Mouse (Mus musculus) mouse embryonic stem cell (cell line): ENCODE measurements around the gene Adck2.

Experiments
- in situ Hi-C, 2 experiments: fragments of 300-500 bp; cut with MboI; formaldehyde crosslinking; loops; 1 replicate in 1 of 2; 3 replicates in 1 of 2; pipeline ENCODE4 v1.14.3; 2019 to 2020; ENCODE audit warnings: low sequenced_read_pairs in 2 of 2, low pct_unique_long_range_greater_than_20kb in 1 of 2, mixed read lengths in 1 of 2; ENCODE audit not compliant: unreplicated experiment in 1 of 2

Gene Adck2

GRCm38 (mm10) chr6:39555648-39555945 lies 18.1 kb upstream of the Adck2 start:
- in situ Hi-C loops = no loop called here

GRCm38 (mm10) chr6:39556900-39557659 lies 16.6 kb upstream of the Adck2 start:
- in situ Hi-C loops = no loop called here

GRCm38 (mm10) chr6:39557723-39558261 lies 15.9 kb upstream of the Adck2 start, which contains the start of gene Dennd2a:
Dennd2a (minus strand) TSS chr6:39557867.
- in situ Hi-C loops = no loop called here

- in situ Hi-C loops = no loop called here
These were observed 14.3 kb upstream of the Adck2 start for GRCm38 (mm10) chr6:39559276-39559939.

- in situ Hi-C loops = loop anchor here (5.0 to 10.0 kb wide), 2 partner anchors 95 to 98 kb away; no protein-coding TSS in a partner anchor
These were observed 11.3 kb upstream of the Adck2 start for GRCm38 (mm10) chr6:39562166-39563015.

GRCm38 (mm10) chr6:39567528-39567927 lies 6.1 kb upstream of the Adck2 start:
- in situ Hi-C loops = loop anchor here in 1 of 2 experiments (10.0 kb wide), 1 partner anchor 103 kb away; no protein-coding TSS in a partner anchor

GRCm38 (mm10) chr6:39570426-39570825 lies 3.2 kb upstream of the Adck2 start:
- in situ Hi-C loops = no loop called here

GRCm38 (mm10) chr6:39574555-39574869 lies 839 bp downstream of the Adck2 start:
- in situ Hi-C loops = no loop called here

- in situ Hi-C loops = loop anchor here in 1 of 2 experiments (25.0 kb wide), 1 partner anchor 212 kb away; no protein-coding TSS in a partner anchor
These were observed 1.3 kb downstream of the Adck2 start for GRCm38 (mm10) chr6:39574951-39575350.

- in situ Hi-C loops = loop anchor here in 1 of 2 experiments (25.0 kb wide), 1 partner anchor 208 kb away; no protein-coding TSS in a partner anchor
These were observed 5.9 kb downstream of the Adck2 start for GRCm38 (mm10) chr6:39579552-39579951.

GRCm38 (mm10) chr6:39580558-39580957 lies 6.9 kb downstream of the Adck2 start:
- in situ Hi-C loops = loop anchor here in 1 of 2 experiments (25.0 kb wide), 1 partner anchor 207 kb away; no protein-coding TSS in a partner anchor

- in situ Hi-C loops = loop anchor here in 1 of 2 experiments (25.0 kb wide), 1 partner anchor 206 kb away; no protein-coding TSS in a partner anchor
These were observed 7.6 kb downstream of the Adck2 start for GRCm38 (mm10) chr6:39581087-39581784.

GRCm38 (mm10) chr6:39585517-39585916 lies 11.8 kb downstream of the Adck2 start, which contains the start of gene Gm42420:
Gm42420 (plus strand) TSS chr6:39585753.
- in situ Hi-C loops = loop anchor here in 1 of 2 experiments (25.0 kb wide), 1 partner anchor 202 kb away; no protein-coding TSS in a partner anchor

GRCm38 (mm10) chr6:39591481-39591880 lies 17.8 kb downstream of the Adck2 start:
- in situ Hi-C loops = loop anchor here in 1 of 2 experiments (25.0 kb wide), 1 partner anchor 196 kb away; no protein-coding TSS in a partner anchor

- in situ Hi-C loops = loop anchor here in 1 of 2 experiments (25.0 kb wide), 1 partner anchor 195 kb away; no protein-coding TSS in a partner anchor
These were observed 18.9 kb downstream of the Adck2 start, which contains the start of gene Ndufb2 for GRCm38 (mm10) chr6:39592401-39593214. Ndufb2 (plus strand) TSS chr6:39592574.

- in situ Hi-C loops = no loop called here
These were observed 27.2 kb downstream of the Adck2 start for GRCm38 (mm10) chr6:39600851-39601250.

GRCm38 (mm10) chr6:39601828-39602227 lies 28.2 kb downstream of the Adck2 start:
- in situ Hi-C loops = no loop called here
